Mouse (Mus musculus) bone marrow macrophage, adult 2 months (primary cell): ENCODE results near the gene Gm14525. TPM values are rescaled to one million over a fixed set of nuclear protein-coding genes. Genes with fewer than 3 reads are reported as not detected.
"Not testable (repeated sequence)": the region's sequence is repeated elsewhere in the genome, so short reads cannot be mapped to it uniquely, and the experiment has no call there.

Experiments used
- H3K27ac ChIP-seq: 2 replicates; pipeline ENCODE4 v1.5.1; 2012; ENCODE audit warnings: low read depth, low read length; ENCODE audit not compliant: insufficient read depth
- H3K4me1 ChIP-seq: 2 replicates; pipeline ENCODE4 v1.6.1; 2012; ENCODE audit warnings: low read length; ENCODE audit not compliant: control insufficient read depth, insufficient read depth
- H3K4me3 ChIP-seq: 2 replicates; pipeline ENCODE4 v1.5.1; 2012; ENCODE audit warnings: mild to moderate bottlenecking, low read length, moderate library complexity; ENCODE audit not compliant: insufficient read depth
- polyA plus RNA-seq: library from polyadenylated mRNA; stranded (reverse); fragments of >200 nt; gene quantifications from 2 replicates; pipeline ENCODE4 v1.2.4, GENCODE M21; 2012; ENCODE audit not compliant: missing spikeins, insufficient read depth, insufficient read length

Gene Gm14525
- polyA plus RNA-seq, result not detected in 2 replicates

GRCm38 (mm10) chrX:26702538-26702937 is at the start of gene Gm14525:
Gene Gm14525 (minus strand): TSS chrX:26702638.
- H3K4me1 ChIP-seq, H3K27ac ChIP-seq, H3K4me3 ChIP-seq: not testable (repeated sequence)

Other genes starting within 250 kb of the Gm14525 start
- not detected in 2 replicates for gene Slx, start 157.1 kb downstream of the Gm14525 start, polyA plus RNA-seq
- not detected in 2 replicates for gene Gm6121, start 233.1 kb upstream of the Gm14525 start, polyA plus RNA-seq